Mouse (Mus musculus) erythroid progenitor cell, adult 5-6 weeks (primary cell): Measurements from ENCODE around the gene Tdrd5. TPM values are rescaled to one million over a fixed set of nuclear protein-coding genes. Genes with fewer than 3 reads are reported as not detected.
"Not testable (repeated sequence)": the region's sequence is repeated elsewhere in the genome, so short reads cannot be mapped to it uniquely, and the experiment has no call there.

Source experiments
- ATAC-seq: replicated peaks from 2 replicates; pipeline ENCODE4 v1.8.0; 2016; ENCODE audit warnings: moderate number of reproducible peaks, mild to moderate bottlenecking, moderate TSS enrichment, inconsistent platforms; ENCODE audit not compliant: poor library complexity, low FRiP score, severe bottlenecking
- total RNA-seq, 2 experiments: library from RNA; stranded (forward) in 1 of 2; stranded (reverse) in 1 of 2; fragments of 150-400 nt in 1 of 2; fragments of 186-747, 209-891 nt in 1 of 2; gene quantifications; 2 replicates each; pipeline versions ENCODE4 v1.2.3 to v1.2.4; 2015 to 2017; ENCODE audit warnings: low replicate concordance in 2 of 2

Tdrd5 gene
- total RNA-seq (2015; ENCODE audit: low replicate concordance) (not detected in 2 replicates), total RNA-seq (2017; ENCODE audit: low replicate concordance) (not detected in 2 replicates)

- ATAC-seq, result no peak
Measured at GRCm38 (mm10) chr1:156302911-156303749, at the start of gene Tdrd5. Tdrd5 (minus strand) TSS chr1:156303664.

- no peak for ATAC-seq
Measured at GRCm38 (mm10) chr1:156352466-156352865, 49.0 kb upstream of the Tdrd5 start.

- no peak for ATAC-seq
Measured at GRCm38 (mm10) chr1:156350441-156350840, 47.0 kb upstream of the Tdrd5 start.

- no peak for ATAC-seq
Measured at GRCm38 (mm10) chr1:156349031-156349430, 45.6 kb upstream of the Tdrd5 start.

- no peak for ATAC-seq
Measured at GRCm38 (mm10) chr1:156345633-156346032, 42.2 kb upstream of the Tdrd5 start.

- no peak for ATAC-seq
Measured at GRCm38 (mm10) chr1:156344433-156344832, 41.0 kb upstream of the Tdrd5 start.

- ATAC-seq, result no peak
Measured at GRCm38 (mm10) chr1:156340847-156341246, 37.4 kb upstream of the Tdrd5 start.

- no peak for ATAC-seq
Measured at GRCm38 (mm10) chr1:156323126-156323525, 19.7 kb upstream of the Tdrd5 start.

- ATAC-seq, result no peak
Measured at GRCm38 (mm10) chr1:156310630-156311029, 7.2 kb upstream of the Tdrd5 start, which contains the start of gene Nphs2. Nphs2 (plus strand) TSS chr1:156310727.

GRCm38 (mm10) chr1:156308595-156308994 lies 5.1 kb upstream of the Tdrd5 start:
- no peak for ATAC-seq

GRCm38 (mm10) chr1:156290016-156290415 lies 13.4 kb downstream of the Tdrd5 start:
- ATAC-seq, result no peak

GRCm38 (mm10) chr1:156289222-156289587 lies 14.3 kb downstream of the Tdrd5 start:
- ATAC-seq, result not testable (repeated sequence)

GRCm38 (mm10) chr1:156288556-156289221 lies 14.8 kb downstream of the Tdrd5 start:
- no peak for ATAC-seq

- ATAC-seq, result no peak
Measured at GRCm38 (mm10) chr1:156285541-156285896, 17.9 kb downstream of the Tdrd5 start.

GRCm38 (mm10) chr1:156284851-156285540 lies 18.5 kb downstream of the Tdrd5 start:
- no peak for ATAC-seq

GRCm38 (mm10) chr1:156284207-156284606 lies 19.3 kb downstream of the Tdrd5 start:
- no peak for ATAC-seq

- ATAC-seq, result no peak
Measured at GRCm38 (mm10) chr1:156280131-156280530, 23.3 kb downstream of the Tdrd5 start.

GRCm38 (mm10) chr1:156273647-156274046 lies 29.8 kb downstream of the Tdrd5 start:
- no peak for ATAC-seq

GRCm38 (mm10) chr1:156271654-156272053 lies 31.8 kb downstream of the Tdrd5 start:
- ATAC-seq, result no peak

GRCm38 (mm10) chr1:156270471-156270870 lies 33.0 kb downstream of the Tdrd5 start:
- no peak for ATAC-seq
